Mouse (Mus musculus): ENCODE measurements around the gene Gm20388.

Gene Gm20388

DNA sequence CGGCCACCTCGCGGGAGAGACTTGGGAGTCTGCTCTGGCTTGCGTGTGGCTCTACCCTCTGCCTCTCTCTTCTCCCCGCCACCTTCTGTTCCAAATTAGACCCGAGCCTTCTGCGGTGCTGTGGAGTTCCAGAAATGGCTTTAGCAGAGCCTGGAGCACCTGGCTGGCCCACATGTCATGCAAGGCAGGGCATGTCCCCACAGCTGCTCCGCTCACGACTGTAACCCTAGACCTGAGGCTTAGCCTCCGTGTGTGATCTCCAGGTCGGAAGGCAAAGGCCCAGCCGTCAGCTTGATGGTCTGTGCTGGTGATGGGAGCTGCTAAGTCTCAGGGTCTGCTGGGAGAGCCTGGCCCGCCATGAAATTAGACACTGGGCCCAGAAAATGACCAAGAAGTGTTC lies 348.6 kb downstream of the Gm20388 start:
- no peak for DNase-seq (ENCODE audit: extremely low spot score)

DNA sequence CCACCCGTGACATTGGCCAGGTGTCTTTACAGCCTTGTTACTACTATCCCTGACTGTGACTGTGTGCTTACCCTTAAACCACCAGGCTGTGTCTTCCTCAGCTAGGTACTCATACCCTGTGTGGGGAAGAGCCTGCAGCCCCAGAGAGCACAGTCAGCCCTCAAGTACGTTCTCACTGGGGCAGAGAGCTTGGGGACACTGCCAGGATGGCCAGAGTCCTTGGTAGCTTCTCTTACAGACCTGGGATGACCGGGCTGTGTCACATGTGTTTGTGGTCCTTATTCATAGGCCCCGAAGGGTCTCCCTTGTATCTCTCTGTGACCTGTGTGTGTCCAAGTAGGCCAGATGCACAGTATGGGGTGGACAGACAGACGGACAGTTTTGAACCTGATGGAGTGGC lies 350.0 kb downstream of the Gm20388 start:
- no peak for DNase-seq (ENCODE audit: extremely low spot score)

- DNase-seq (ENCODE audit: extremely low spot score), result no peak
Measured at GRCm38 (mm10) chr8:120261338-120262120, 350.9 kb downstream of the Gm20388 start.

GRCm38 (mm10) chr8:120263879-120264278 lies 353.2 kb downstream of the Gm20388 start:
- no peak for DNase-seq (ENCODE audit: extremely low spot score)

- DNase-seq (ENCODE audit: extremely low spot score), result no peak
Measured at GRCm38 (mm10) chr8:120264388-120264943, 353.8 kb downstream of the Gm20388 start.

DNA sequence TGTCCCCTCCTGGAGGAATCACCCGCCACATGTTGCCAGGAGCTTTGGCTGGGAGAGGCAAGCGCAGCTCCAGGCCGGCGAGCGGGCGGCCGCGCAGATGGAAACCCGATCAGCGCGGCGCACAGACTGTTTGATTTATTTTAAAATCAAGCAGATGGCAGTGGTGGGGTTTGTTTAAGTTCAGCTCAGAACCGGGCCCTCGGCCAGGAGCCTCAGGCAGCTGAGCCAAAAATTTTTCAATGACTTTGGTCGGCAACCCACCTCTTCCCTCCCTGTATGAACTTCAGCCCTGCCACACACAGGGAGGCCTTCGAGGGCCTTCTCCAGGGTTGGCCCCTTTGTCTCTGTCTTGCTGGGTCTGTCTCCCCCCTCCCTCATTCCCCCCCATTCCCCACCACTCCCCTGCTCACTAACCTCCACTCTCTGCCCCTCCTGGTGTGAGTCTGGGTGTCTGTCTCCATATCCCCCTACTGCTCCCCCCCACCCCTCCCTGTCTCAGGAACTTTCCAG lies 354.4 kb downstream of the Gm20388 start:
- DNase-seq (ENCODE audit: extremely low spot score), result peak; percentile 76

- peak; percentile 89 for DNase-seq (ENCODE audit: extremely low spot score)
Measured at GRCm38 (mm10) chr8:120265471-120265870, 354.8 kb downstream of the Gm20388 start.

GRCm38 (mm10) chr8:120268541-120268980 lies 357.9 kb downstream of the Gm20388 start:
- no peak for DNase-seq (ENCODE audit: extremely low spot score)

DNA sequence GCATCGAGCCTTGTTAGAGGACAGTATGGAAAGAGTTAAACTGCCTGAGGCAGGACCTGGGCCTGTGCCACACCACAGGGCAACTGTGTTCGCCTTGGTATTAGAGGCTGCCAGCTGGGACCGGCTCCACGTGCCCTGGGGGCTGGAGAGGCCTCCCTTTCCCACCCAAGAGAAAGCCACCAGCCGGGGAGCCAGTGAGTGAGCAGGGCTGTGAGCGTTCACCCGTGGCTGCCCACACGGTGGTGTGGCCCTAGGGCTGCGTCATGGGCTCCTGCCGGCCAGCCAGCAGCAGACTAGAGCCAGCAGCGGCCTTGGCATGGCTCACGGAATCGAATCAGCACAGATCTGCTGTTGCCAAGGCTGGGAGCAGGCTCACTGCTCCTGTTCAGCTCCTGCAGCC lies 359.8 kb downstream of the Gm20388 start:
- no peak for DNase-seq (ENCODE audit: extremely low spot score)

DNA sequence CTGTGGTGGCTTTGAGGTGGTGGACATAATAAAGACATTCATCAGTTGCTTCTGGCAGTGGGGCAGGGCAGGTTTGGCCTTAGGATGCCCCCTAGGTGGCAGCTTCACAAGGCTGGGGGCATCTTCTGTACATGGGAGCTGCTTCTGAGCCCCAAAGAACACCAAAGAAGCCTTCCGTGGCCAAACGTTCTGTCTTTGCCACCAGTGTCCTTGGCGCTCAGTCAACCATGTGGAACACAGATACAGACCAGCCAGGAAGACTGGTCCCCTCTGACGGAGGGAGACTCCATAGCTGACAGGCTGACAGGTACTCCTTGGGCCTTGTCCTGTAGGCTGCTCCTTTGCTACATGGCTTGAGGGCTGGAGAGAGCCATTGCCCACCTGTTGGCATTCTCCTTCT lies 362.8 kb downstream of the Gm20388 start:
- no peak for DNase-seq (ENCODE audit: extremely low spot score)

- DNase-seq (ENCODE audit: extremely low spot score), result peak; percentile 91
Measured at GRCm38 (mm10) chr8:120276051-120276890, 365.6 kb downstream of the Gm20388 start.

- no peak for DNase-seq (ENCODE audit: extremely low spot score)
Measured at GRCm38 (mm10) chr8:120276891-120277426, 366.3 kb downstream of the Gm20388 start.

DNA sequence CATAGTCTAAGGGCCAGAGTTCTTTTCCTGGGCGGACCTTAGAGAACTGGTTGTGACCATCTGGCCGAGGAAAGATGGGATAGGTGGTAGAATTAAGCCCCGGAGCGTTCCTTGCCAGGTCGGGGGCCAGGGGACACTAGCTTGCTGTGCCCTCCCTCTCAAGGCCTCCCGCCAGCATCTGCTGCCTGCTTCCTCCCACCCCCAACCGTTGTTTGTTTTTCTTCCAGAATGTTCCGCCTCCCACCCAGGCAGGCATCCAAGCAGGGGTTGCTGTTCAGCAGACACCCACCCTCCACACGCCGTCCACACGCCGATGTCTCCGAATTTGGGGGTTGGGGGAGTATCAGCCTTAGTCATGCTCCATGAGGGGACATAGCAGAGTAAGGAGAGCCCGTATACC lies 367.4 kb downstream of the Gm20388 start:
- DNase-seq (ENCODE audit: extremely low spot score), result no peak

DNA sequence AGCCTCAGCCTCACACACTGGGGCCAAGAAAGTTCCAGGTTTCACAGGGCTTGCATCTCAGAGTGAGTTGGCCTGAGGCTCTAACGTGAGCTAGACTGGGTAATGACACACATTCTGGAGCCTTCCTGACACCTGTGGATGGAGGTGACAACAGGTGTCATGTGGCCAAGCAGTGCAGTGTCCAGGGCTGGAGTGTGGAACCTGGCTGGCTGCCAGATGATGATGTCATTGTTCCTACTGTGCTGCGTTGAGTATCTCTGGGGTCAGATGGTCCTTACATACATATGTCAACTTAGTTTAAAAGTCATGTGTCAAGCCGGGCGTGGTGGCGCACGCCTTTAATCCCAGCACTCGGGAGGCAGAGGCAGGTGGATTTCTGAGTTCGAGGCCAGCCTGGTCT lies 368.8 kb downstream of the Gm20388 start:
- no peak for DNase-seq (ENCODE audit: extremely low spot score)

GRCm38 (mm10) chr8:120281487-120281886 lies 370.8 kb downstream of the Gm20388 start:
- peak; percentile 79 for DNase-seq (ENCODE audit: extremely low spot score)

GRCm38 (mm10) chr8:120282465-120282864 lies 371.8 kb downstream of the Gm20388 start:
- DNase-seq (ENCODE audit: extremely low spot score), result no peak

- DNase-seq (ENCODE audit: extremely low spot score), result no peak
Measured at GRCm38 (mm10) chr8:120284265-120284664, 373.6 kb downstream of the Gm20388 start.

- no peak for DNase-seq (ENCODE audit: extremely low spot score)
Measured at GRCm38 (mm10) chr8:120285033-120285432, 374.4 kb downstream of the Gm20388 start.

DNA sequence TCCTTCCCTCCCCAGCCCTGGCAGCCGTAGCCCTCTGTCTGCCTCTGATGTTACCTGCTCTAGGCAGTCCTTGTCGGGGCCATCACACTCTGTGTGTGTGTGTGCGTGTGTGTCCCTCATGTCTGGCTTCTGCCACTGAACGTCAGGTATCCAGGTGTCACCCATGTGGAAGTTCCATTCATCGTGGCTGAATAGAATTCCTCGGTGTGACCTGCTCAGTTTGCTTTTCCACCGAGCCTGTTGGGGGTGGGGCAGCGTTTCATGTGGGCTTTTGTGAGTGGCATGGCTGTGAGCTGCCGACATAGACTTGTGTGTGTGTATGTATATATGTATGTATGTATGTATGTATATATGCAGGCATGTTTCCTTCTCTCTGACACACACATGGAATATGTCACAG lies 375.2 kb downstream of the Gm20388 start:
- DNase-seq (ENCODE audit: extremely low spot score), result no peak

- DNase-seq (ENCODE audit: extremely low spot score), result peak; percentile 69
Measured at GRCm38 (mm10) chr8:120288122-120288908, 377.7 kb downstream of the Gm20388 start.

GRCm38 (mm10) chr8:120289191-120289590 lies 378.6 kb downstream of the Gm20388 start:
- DNase-seq (ENCODE audit: extremely low spot score), result no peak

Data from embryo, embryonic 9.5 days (tissue).